Mouse (Mus musculus) adrenal gland, postnatal 25 days (tissue): ENCODE measurements around the gene Vsig10l. TPM values are rescaled to one million over a fixed set of nuclear protein-coding genes. Genes with fewer than 3 reads are reported as not detected.

Experiments used
- DNase-seq: peaks from one replicate; pipeline ENCODE4 v3.0.0; 2021; ENCODE audit warnings: mixed read lengths
- long read RNA-seq: library from polyadenylated mRNA; stranded (forward); transcript quantifications from one replicate; pipeline ENCODE4 v2.0.0, GENCODE M21; 2021
- total RNA-seq: library from RNA; stranded (reverse); gene quantifications from 2 replicates; pipeline ENCODE4 v1.2.3, GENCODE M21; 2021

Gene Vsig10l
- 3.6 and 4.6 TPM in 2 replicates for total RNA-seq
- long read RNA-seq, partial matches to known transcripts: 1 of 2 reads
- long read RNA-seq, other reads (novel, unspliced or antisense): 1 of 2 reads

GRCm38 (mm10) chr7:43462851-43463250 is at the start of gene Vsig10l:
Gene Vsig10l (plus strand): TSS chr7:43463151.
- no peak for DNase-seq

GRCm38 (mm10) chr7:43417298-43417697 is 45.7 kb upstream of the Vsig10l start:
- DNase-seq: no peak

GRCm38 (mm10) chr7:43422995-43423617 is 39.8 kb upstream of the Vsig10l start:
- peak; percentile 88 for DNase-seq

- DNase-seq: no peak
Measured at GRCm38 (mm10) chr7:43423991-43424625, 38.8 kb upstream of the Vsig10l start.

GRCm38 (mm10) chr7:43427406-43427805 is 35.5 kb upstream of the Vsig10l start, which contains the start of gene Lim2:
Gene Lim2 (plus strand): TSS chr7:43427670.
- no peak for DNase-seq

GRCm38 (mm10) chr7:43429500-43429899 is 33.5 kb upstream of the Vsig10l start:
- no peak for DNase-seq

- no peak for DNase-seq
Measured at GRCm38 (mm10) chr7:43432891-43433290, 30.1 kb upstream of the Vsig10l start.

GRCm38 (mm10) chr7:43434676-43435075 is 28.3 kb upstream of the Vsig10l start:
- DNase-seq: no peak

GRCm38 (mm10) chr7:43436341-43437255 is 26.4 kb upstream of the Vsig10l start, which contains the start of gene Nkg7:
Gene Nkg7 (plus strand): TSS chr7:43437073.
- no peak for DNase-seq

GRCm38 (mm10) chr7:43438611-43439010 is 24.3 kb upstream of the Vsig10l start:
- DNase-seq: no peak

- DNase-seq: no peak
Measured at GRCm38 (mm10) chr7:43440482-43440881, 22.5 kb upstream of the Vsig10l start, which contains the start of gene Cldnd2. Gene Cldnd2 (plus strand): TSS chr7:43440782.

- no peak for DNase-seq
Measured at GRCm38 (mm10) chr7:43441071-43441470, 21.9 kb upstream of the Vsig10l start.

GRCm38 (mm10) chr7:43442684-43443083 is 20.3 kb upstream of the Vsig10l start:
- no peak for DNase-seq

GRCm38 (mm10) chr7:43443126-43443916 is 19.6 kb upstream of the Vsig10l start:
- peak; percentile 83 for DNase-seq

GRCm38 (mm10) chr7:43443917-43444293 is 19.0 kb upstream of the Vsig10l start, which contains the start of the genes Etfb and Gm45233:
Gene Etfb (plus strand): TSS chr7:43444083.
Gene Gm45233 (plus strand): TSS chr7:43444128.
- DNase-seq: peak; percentile 93

GRCm38 (mm10) chr7:43447801-43448200 is 15.2 kb upstream of the Vsig10l start:
- DNase-seq: no peak

- no peak for DNase-seq
Measured at GRCm38 (mm10) chr7:43448246-43448645, 14.7 kb upstream of the Vsig10l start.

GRCm38 (mm10) chr7:43449811-43450210 is 13.1 kb upstream of the Vsig10l start:
- no peak for DNase-seq

- DNase-seq: no peak
Measured at GRCm38 (mm10) chr7:43451726-43452125, 11.2 kb upstream of the Vsig10l start.

- DNase-seq: peak; percentile 43
Measured at GRCm38 (mm10) chr7:43452609-43453008, 10.3 kb upstream of the Vsig10l start.

GRCm38 (mm10) chr7:43453599-43454355 is 9.2 kb upstream of the Vsig10l start:
- DNase-seq: no peak
